Mouse (Mus musculus) kidney, embryonic 15.5 days (tissue): ENCODE results near the gene Exoc7. TPM values are rescaled to one million over a fixed set of nuclear protein-coding genes. Genes with fewer than 3 reads are reported as not detected.

Experiments
- ATAC-seq: fragments of 200-750 bp; cut with Nextera tagmentation; replicated peaks from 2 replicates; pipeline ENCODE4 v1.8.0; 2017; ENCODE audit warnings: moderate TSS enrichment; ENCODE audit not compliant: low FRiP score
- H3K27ac ChIP-seq: fragments of 300-500 bp; sonication (generic); 2 replicates; pipeline ENCODE4 v1.5.1; 2015; ENCODE audit warnings: mild to moderate bottlenecking, inconsistent platforms
- H3K27me3 ChIP-seq: fragments of 300-500 bp; sonication (generic); 2 replicates; pipeline ENCODE4 v1.6.1; 2015; ENCODE audit warnings: inconsistent platforms
- H3K36me3 ChIP-seq: fragments of 300-500 bp; sonication (generic); 2 replicates; pipeline ENCODE4 v1.6.1; 2015; ENCODE audit warnings: inconsistent platforms
- H3K4me1 ChIP-seq: fragments of 300-500 bp; sonication (generic); 2 replicates; pipeline ENCODE4 v1.6.1; 2015; ENCODE audit warnings: inconsistent platforms
- H3K4me2 ChIP-seq: fragments of 300-500 bp; sonication (generic); 2 replicates; pipeline ENCODE4 v1.6.1; 2015; ENCODE audit warnings: moderate library complexity, mild to moderate bottlenecking, inconsistent platforms
- H3K4me3 ChIP-seq: fragments of 300-500 bp; sonication (generic); replicated peaks from 2 replicates; pipeline ENCODE4 v1.5.1; 2015; ENCODE audit warnings: mild to moderate bottlenecking, inconsistent platforms
- H3K9ac ChIP-seq: fragments of 300-500 bp; sonication (generic); 2 replicates; pipeline ENCODE4 v1.6.1; 2015; ENCODE audit warnings: mild to moderate bottlenecking, inconsistent platforms
- H3K9me3 ChIP-seq: fragments of 300-500 bp; sonication (generic); replicated peaks from 2 replicates; pipeline ENCODE4 v1.6.1; 2016; ENCODE audit warnings: inconsistent platforms
- WGBS: fragments of 180-500 bp; shearing (Covaris S2); methylation state at CpG from one replicate; pipeline ENCODE4 v1.1.7; 2015; ENCODE audit warnings: mixed read lengths; 5-methylcytosine and 5-hydroxymethylcytosine counted together
- polyA plus RNA-seq: library from polyadenylated mRNA; unstranded; fragments of >200 nt; fragmentation: Nextera tagmentation; extraction: Ambion mirVana; gene quantifications from 2 replicates; pipeline ENCODE4 v1.2.1, GENCODE M21; 2015

Gene Exoc7
- 61.8 and 64.0 TPM in 2 replicates for polyA plus RNA-seq

- 80% methylated on average over 10 of the region's 10 CpGs for WGBS
- H3K4me2 ChIP-seq, result peak within 1 kb of the TSS; percentile 62
- H3K27me3 ChIP-seq, result no peaks in the 10 kb centered on the region; the same call in 1 of the 2 replicates
- peak within 1 kb of the TSS; percentile 62 for H3K4me3 ChIP-seq
- H3K9ac ChIP-seq, result peak within 1 kb of the TSS; percentile 70
- H3K27ac ChIP-seq, result no peak within 1 kb of the TSS
- H3K9me3 ChIP-seq, result no peaks in the 10 kb centered on the region
- peaks cover 33% of the 10 kb centered on the region for H3K36me3 ChIP-seq
- peak; percentile 3; the same call in 1 of the 2 replicates for ATAC-seq
- peaks cover 14% of the 10 kb centered on the region for H3K4me1 ChIP-seq
Measured at GRCm38 (mm10) chr11:116307019-116307725, at the start of gene Exoc7. Exoc7 (minus strand) TSS chr11:116307233.

- peaks cover 12% of the 10 kb centered on the region for H3K4me1 ChIP-seq
- H3K9ac ChIP-seq, result no peak overlapping the region
- 54% methylated on average over 17 of the region's 17 CpGs for WGBS
- no peaks in the 10 kb centered on the region for H3K27me3 ChIP-seq
- H3K4me2 ChIP-seq, result no peak overlapping the region
- no peak for ATAC-seq
- no peak overlapping the region for H3K4me3 ChIP-seq
- peaks cover 22% of the 10 kb centered on the region for H3K36me3 ChIP-seq
- no peak overlapping the region for H3K27ac ChIP-seq
- no peaks in the 10 kb centered on the region for H3K9me3 ChIP-seq
Measured at GRCm38 (mm10) chr11:116354521-116354920, 47.5 kb upstream of the Exoc7 start.

- Histone ChIP-seq H3K27me3 (no peaks in the 10 kb centered on the region), H3K9ac (no peak overlapping the region), H3K36me3 (peaks cover 19% of the 10 kb centered on the region), H3K4me3 (no peak overlapping the region), H3K9me3 (no peaks in the 10 kb centered on the region), H3K27ac (no peak overlapping the region), H3K4me2 (no peak overlapping the region), H3K4me1 (peaks cover 3% of the 10 kb centered on the region)
- ATAC-seq, result no peak
- WGBS, result 84% methylated on average over 8 of the region's 8 CpGs
Measured at GRCm38 (mm10) chr11:116353535-116353934, 46.5 kb upstream of the Exoc7 start.

DNA sequence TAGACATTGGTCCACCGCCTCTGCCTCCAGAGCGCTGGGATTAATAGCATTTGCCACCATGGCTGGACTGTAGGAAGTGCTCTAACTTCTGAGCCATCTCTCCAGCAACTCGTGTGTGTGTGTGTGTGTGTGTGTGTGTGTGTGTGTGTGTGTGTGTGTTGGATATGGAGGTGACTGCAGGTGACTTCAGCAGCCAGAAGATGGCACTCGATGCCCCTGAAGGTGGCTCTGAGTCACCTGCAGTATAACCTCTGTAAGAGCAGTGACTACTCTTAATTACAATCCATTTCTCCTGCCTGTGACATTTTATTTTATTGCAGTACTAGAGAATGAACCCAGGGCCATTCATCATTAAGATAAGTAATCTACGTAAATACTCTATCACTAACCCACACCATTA, 44.3 kb upstream of the Exoc7 start:
- no peaks in the 10 kb centered on the region for H3K27me3 ChIP-seq
- H3K9me3 ChIP-seq, result no peaks in the 10 kb centered on the region
- 81% methylated on average over 5 of the region's 5 CpGs for WGBS
- no peak overlapping the region for H3K27ac ChIP-seq
- no peak overlapping the region for H3K4me2 ChIP-seq
- H3K4me1 ChIP-seq, result 0 out of 2 replicates have a peak, but pooled peaks cover 2% of the 10 kb centered on the region
- H3K36me3 ChIP-seq, result peaks cover 31% of the 10 kb centered on the region
- ATAC-seq, result no peak
- H3K4me3 ChIP-seq, result no peak overlapping the region
- no peak overlapping the region for H3K9ac ChIP-seq

DNA sequence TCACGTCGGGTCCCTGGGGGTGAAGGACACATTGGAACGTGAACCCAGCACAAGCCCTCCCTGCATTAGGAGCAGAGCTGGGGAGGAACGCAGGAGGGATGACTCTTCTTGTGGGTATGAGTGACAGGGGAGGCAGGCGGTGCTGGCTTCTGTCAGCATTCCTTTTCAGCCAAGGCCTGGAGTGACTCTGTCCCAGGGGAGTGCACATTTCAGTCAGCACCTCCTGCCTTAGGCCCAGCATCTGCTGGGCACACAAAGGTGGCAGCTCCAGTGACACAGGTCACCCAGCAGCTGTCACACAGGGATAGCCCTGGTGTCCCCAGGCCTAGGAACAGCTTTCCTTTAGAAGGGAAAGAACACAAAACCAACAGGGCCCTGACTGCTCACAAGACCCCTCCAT, 40.9 kb upstream of the Exoc7 start:
- Histone ChIP-seq H3K9ac (no peak overlapping the region), H3K27me3 (no peaks in the 10 kb centered on the region), H3K4me1 (peaks cover 5% of the 10 kb centered on the region), H3K36me3 (peaks cover 17% of the 10 kb centered on the region), H3K4me2 (no peak overlapping the region), H3K4me3 (no peak overlapping the region), H3K27ac (no peak overlapping the region), H3K9me3 (no peaks in the 10 kb centered on the region)
- ATAC-seq, result no peak
- 76% methylated on average over 5 of the region's 5 CpGs for WGBS

GRCm38 (mm10) chr11:116347012-116347411, 40.0 kb upstream of the Exoc7 start:
- no peak for ATAC-seq
- Histone ChIP-seq H3K4me1 (peaks cover 15% of the 10 kb centered on the region), H3K9ac (no peak overlapping the region), H3K36me3 (peaks cover 17% of the 10 kb centered on the region), H3K4me3 (no peak overlapping the region), H3K27me3 (no peaks in the 10 kb centered on the region), H3K4me2 (no peak overlapping the region), H3K27ac (no peak overlapping the region), H3K9me3 (no peaks in the 10 kb centered on the region)
- 78% methylated on average over 7 of the region's 7 CpGs for WGBS

GRCm38 (mm10) chr11:116342069-116342791, 35.2 kb upstream of the Exoc7 start:
- H3K9ac ChIP-seq, result no peak overlapping the region
- WGBS, result 46% methylated on average over 25 of the region's 25 CpGs
- H3K27me3 ChIP-seq, result peaks cover under 1% of the 10 kb centered on the region; the same call in 1 of the 2 replicates
- H3K4me2 ChIP-seq, result peak overlapping the region; percentile 36
- ATAC-seq, result peak; percentile 15; the same call in 1 of the 2 replicates
- H3K27ac ChIP-seq, result peak overlapping the region; percentile 67
- H3K36me3 ChIP-seq, result peaks cover 13% of the 10 kb centered on the region
- no peaks in the 10 kb centered on the region for H3K9me3 ChIP-seq
- H3K4me1 ChIP-seq, result peaks cover 44% of the 10 kb centered on the region
- no peak overlapping the region; the same call in 1 of the 2 replicates for H3K4me3 ChIP-seq

GRCm38 (mm10) chr11:116337531-116337930, 30.5 kb upstream of the Exoc7 start:
- no peak overlapping the region for H3K27ac ChIP-seq
- no peaks in the 10 kb centered on the region for H3K36me3 ChIP-seq
- no peak overlapping the region for H3K9ac ChIP-seq
- H3K9me3 ChIP-seq, result no peaks in the 10 kb centered on the region
- H3K4me3 ChIP-seq, result no peak overlapping the region
- H3K27me3 ChIP-seq, result peaks cover 31% of the 10 kb centered on the region
- WGBS, result 61% methylated on average over 6 of the region's 6 CpGs
- peaks cover 81% of the 10 kb centered on the region for H3K4me1 ChIP-seq
- ATAC-seq, result no peak
- H3K4me2 ChIP-seq, result 0 out of 2 replicates have a peak overlapping the region, but pooled peaks have one; percentile 7

DNA sequence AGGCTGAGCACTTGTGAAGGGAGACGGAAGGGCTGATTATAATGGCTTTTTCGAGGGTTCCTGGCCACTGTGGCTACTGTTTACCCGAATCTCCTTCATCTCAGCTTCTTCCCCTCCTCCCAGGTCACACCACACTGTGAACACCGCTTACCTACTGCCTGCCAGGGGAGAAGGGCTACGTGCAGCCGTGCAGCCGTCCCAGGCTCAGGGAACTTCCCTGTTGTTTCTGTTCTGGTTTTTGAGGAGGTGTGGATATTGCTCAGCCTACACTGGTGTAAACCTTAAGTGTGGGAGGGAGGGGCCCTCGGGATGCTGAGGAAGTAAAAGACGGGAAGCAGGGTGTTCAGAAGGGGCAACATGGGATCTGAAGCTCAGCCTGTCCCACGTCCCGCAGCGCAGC, 30.0 kb upstream of the Exoc7 start:
- H3K9me3 ChIP-seq, result no peaks in the 10 kb centered on the region
- no peak overlapping the region for H3K4me3 ChIP-seq
- no peaks in the 10 kb centered on the region for H3K36me3 ChIP-seq
- ATAC-seq, result no peak
- no peak overlapping the region for H3K9ac ChIP-seq
- no peak overlapping the region; the same call in 1 of the 2 replicates for H3K27ac ChIP-seq
- H3K27me3 ChIP-seq, result peaks cover 31% of the 10 kb centered on the region
- 0 out of 2 replicates have a peak overlapping the region, but pooled peaks have one; percentile 7 for H3K4me2 ChIP-seq
- H3K4me1 ChIP-seq, result peaks cover 81% of the 10 kb centered on the region
- 38% methylated on average over 12 of the region's 12 CpGs for WGBS

GRCm38 (mm10) chr11:116336393-116336792, 29.4 kb upstream of the Exoc7 start:
- no peaks in the 10 kb centered on the region for H3K9me3 ChIP-seq
- 82% methylated on average over 4 of the region's 4 CpGs for WGBS
- H3K27me3 ChIP-seq, result peaks cover 31% of the 10 kb centered on the region
- ATAC-seq, result no peak
- peak overlapping the region; percentile 57 for H3K4me3 ChIP-seq
- H3K36me3 ChIP-seq, result no peaks in the 10 kb centered on the region
- H3K27ac ChIP-seq, result no peak overlapping the region; the same call in 1 of the 2 replicates
- peaks cover 81% of the 10 kb centered on the region for H3K4me1 ChIP-seq
- H3K4me2 ChIP-seq, result peak overlapping the region; percentile 98
- H3K9ac ChIP-seq, result 0 out of 2 replicates have a peak overlapping the region, but pooled peaks have one; percentile 49

DNA sequence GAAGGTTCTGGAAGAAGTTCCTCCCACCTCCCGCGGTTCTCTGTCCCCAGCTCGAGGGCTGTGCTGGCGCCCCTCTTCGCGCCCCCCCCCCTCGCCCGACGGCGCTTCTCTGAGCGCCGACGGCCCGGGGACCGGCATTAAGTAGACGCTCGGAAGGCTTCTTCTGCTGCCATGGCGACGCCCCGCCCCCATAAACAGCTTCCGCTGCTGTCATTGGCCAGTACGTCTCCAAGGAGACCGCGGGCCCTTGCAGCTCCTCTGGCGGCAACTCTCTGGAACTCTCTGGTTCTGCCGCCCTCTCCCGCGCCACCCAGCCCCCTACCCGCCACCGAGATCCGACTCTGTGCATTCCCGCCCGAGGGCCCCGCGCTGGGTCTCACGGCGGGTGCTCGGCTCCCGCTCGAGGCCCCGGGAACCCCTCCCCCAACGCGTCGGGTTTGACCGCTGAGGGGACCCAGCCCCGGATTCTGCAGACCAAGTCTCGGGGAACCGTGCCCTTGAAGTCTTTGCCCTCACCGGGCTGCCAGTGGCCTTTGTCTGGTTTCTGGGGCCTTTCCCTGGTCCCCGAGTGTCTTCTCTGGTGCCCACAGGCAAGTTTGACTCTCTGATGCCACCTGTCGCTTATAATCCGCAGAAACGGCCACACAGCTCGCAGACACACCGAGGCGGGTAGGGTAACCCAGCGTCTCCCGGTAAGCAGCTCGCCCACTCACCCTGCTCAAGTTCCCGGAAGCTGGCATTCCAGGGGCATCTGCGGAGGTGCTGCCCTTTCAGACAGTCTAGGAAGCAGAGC, 28.4 kb upstream of the Exoc7 start, which contains the start of gene Foxj1:
Gene Foxj1 (minus strand): TSS at position 156 of the 793 bp plus-strand sequence.
- Histone ChIP-seq H3K4me1 (peaks cover 83% of the 10 kb centered on the region), H3K9me3 (no peaks in the 10 kb centered on the region), H3K9ac (peak within 1 kb of the TSS; percentile 49), H3K27me3 (peaks cover 31% of the 10 kb centered on the region), H3K4me2 (peak within 1 kb of the TSS; percentile 98), H3K4me3 (peak within 1 kb of the TSS; percentile 57), H3K36me3 (no peaks in the 10 kb centered on the region), H3K27ac (peak within 1 kb of the TSS; percentile 87)
- peak; percentile 81 for ATAC-seq
- under 1% methylated on average over 60 of the region's 61 CpGs for WGBS
